Mouse (Mus musculus) mouse embryonic stem cell (cell line): ENCODE results near the gene Ak9.

Experiments
- in situ Hi-C, 2 experiments: fragments of 300-500 bp; cut with MboI; formaldehyde crosslinking; loops; 1 replicate in 1 of 2; 3 replicates in 1 of 2; pipeline ENCODE4 v1.14.3; 2019 to 2020; ENCODE audit warnings: low sequenced_read_pairs in 2 of 2, low pct_unique_long_range_greater_than_20kb in 1 of 2, mixed read lengths in 1 of 2; ENCODE audit not compliant: unreplicated experiment in 1 of 2

The Ak9 gene

DNA sequence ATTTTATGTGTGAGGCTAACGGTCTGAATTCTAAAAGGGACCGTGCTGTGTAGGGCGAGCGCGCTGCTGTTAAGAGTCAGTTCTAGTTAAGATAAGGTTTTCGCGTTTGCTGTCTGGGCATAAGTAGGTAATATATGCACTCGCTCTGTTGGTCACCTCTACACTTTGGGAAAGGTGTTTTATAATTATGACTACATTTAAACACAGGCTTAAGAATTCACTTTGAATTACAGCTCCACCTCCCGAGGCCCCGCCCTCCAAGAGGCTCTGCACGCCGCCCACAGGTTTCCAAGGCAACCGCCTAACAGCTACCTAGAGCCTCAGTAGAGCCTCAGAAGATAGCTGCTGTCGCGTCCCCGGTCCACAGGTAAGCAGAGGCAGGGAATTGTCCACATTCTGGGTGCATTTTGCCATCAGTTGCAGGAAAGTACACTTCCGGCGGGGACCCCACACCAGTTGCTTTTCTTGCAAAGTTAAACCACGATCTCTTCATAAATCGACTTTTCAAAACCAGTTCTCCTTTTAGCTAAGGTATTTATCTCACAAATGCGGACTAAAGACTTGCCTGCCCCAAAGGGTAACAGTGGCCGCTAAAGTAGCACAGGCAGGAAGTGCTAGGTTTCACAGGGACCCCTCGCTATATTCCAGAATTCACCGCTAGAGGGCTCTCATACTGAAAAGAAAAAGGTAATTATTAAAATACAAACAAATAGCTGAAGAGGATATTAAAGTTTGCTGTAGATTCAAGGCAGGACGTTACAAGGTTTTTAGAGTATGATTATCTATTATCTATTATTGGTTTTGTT, at the start of gene Ak9:
Gene Ak9 (plus strand): TSS at position 342 of the 806 bp plus-strand sequence.
- in situ Hi-C loops = loop anchor here in 1 of 2 experiments (10.0 kb wide), 1 partner anchor 201 kb away; no protein-coding TSS in a partner anchor

DNA sequence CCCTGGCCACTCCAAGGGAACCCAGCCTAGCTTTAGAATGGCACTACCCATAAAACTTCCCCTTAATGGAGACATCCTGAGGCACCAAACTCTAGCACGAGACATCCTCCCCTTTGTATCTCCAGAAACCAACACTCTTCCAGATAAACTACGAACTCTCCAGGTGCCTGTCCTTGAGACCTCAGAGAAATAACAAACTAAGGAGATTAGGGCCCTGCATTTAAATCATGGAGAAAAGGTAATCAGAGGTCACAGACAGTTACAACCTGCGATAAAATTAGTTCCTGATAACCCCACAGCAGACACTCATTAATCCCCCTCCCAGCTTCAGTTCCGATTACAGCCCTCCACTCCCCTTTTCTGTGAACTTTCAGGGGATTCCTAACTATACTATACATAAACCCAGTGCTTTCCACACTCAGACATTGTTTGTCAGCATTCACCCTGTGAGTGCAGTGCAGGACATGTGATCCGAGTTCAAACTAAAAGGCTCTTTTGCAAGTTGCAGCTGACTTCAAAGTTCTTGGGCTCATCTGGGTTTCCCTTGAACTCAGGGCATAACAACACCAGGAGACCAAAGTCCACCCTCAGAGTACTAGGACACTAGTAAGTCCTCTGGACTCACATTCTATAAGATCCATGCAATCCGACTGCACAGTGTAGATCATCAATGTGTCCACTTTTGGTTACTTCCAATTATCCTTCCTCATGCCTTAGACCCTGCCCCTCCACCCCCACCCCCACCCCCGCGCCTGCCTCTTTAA, 43.4 kb upstream of the Ak9 start:
- in situ Hi-C loops = no loop called here

DNA sequence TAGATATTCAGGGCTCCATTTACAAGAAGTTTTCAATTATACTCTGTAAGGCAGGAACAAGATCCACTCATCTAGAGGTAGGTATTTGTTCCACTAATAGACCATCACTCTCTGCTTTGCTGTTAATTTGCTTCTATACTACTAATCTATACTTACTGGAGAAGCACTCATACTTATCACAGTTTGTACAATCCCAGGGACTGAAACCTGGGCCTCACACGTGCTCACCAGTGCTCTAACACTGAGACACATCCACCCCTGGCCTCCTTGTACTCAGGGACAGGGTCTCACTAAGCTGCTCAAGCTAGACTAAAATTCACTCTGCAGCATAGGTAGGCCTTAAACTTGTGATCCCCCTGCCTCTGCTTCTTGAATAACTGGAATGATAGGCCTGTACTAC, 42.6 kb upstream of the Ak9 start:
- in situ Hi-C loops = no loop called here

DNA sequence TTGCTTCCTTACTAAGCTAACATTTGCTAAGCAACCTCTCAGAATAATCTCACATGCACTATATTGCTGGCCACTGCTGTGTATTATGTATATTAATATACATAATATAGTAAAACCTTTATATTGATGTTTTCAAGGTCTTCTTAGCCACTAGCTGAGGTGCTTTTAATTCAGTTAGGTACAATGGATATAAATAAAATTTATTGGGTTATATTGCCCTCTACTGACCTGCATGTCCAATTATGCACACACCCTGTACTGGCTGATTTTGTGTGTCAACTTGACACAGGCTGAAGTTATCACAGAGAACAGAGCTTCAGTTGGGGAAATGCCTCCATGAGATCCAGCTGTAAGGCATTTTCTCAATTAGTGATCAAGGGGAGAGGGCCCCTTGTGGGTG, 41.9 kb upstream of the Ak9 start:
- in situ Hi-C loops = no loop called here

DNA sequence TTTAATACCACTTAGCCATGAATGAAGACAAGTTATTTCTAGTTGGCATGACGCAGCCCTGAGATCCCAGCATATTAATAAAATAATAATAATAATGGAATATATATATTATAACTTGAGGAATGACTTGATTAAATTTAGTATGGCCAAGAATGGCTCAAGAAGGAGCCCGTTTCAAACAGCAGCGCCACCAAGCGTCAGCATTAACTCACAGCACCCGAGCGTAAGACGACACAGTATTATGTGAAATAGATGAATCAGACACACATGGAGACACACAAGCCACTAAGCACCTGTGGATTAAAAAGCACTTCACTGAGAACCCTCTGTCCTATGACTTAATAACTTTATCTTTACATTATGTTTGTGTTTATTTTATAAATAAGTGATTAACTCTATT, 31.9 kb upstream of the Ak9 start:
- in situ Hi-C loops = no loop called here

DNA sequence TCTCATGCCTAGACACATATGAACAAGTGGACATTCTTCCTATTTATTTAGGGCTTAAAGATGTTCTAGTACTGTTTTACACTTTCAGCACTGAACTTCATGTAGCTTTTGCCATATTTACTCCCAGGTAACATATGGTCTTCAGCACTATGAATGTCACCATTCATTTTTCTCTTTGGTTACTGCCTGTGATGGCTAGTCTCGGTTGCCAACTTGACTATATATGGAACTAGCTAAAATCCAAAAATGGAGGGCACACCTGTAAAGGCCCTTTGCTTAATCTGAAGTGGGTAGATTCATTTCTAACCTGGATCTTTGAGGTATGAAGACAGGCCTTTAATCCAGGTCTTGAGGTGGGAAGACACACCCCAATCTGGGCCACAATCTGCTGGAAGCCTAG, 28.9 kb upstream of the Ak9 start:
- in situ Hi-C loops = loop anchor here in 1 of 2 experiments (25.0 kb wide), 1 partner anchor 263 kb away; no protein-coding TSS in a partner anchor

DNA sequence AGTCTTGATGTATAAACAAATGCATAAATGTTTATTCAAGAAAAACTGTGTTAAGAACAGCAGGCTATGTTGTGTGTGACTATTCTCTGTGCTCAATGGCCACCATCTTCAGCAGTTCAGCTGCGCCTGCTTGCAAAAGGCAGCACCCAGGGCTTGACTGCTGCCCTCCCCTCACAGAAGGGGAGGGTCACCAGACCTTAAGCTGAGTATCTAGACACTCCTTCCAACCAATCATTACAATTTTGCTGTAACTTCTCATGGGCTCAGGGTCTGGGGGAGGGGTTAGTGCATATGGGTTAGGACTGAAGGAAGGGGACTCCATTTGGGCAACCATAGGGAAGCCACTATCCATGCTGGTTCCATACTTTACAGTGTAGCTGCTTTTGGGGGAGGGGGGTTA, 25.0 kb upstream of the Ak9 start:
- in situ Hi-C loops = loop anchor here in 1 of 2 experiments (25.0 kb wide), 1 partner anchor 267 kb away; no protein-coding TSS in a partner anchor

DNA sequence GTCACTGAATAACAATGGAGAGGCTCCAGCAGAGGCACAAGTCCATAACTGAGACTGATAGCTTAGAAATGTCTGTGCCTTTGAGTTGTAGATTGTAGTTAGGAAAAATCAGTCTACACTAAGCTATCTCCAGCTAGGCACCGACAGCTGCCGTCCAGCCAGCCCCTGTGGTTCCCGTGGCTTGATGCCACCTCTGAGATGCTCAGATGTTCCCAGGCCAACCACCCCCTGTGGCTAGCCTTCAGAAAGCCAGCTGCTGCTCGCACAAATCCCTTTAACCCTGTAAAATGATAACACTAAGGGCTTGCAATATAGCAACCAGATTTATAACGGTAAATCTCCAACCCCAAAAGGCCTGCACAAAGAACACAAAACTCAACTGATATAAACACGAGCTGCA, 23.6 kb upstream of the Ak9 start:
- in situ Hi-C loops = loop anchor here in 1 of 2 experiments (25.0 kb wide), 1 partner anchor 268 kb away; no protein-coding TSS in a partner anchor

DNA sequence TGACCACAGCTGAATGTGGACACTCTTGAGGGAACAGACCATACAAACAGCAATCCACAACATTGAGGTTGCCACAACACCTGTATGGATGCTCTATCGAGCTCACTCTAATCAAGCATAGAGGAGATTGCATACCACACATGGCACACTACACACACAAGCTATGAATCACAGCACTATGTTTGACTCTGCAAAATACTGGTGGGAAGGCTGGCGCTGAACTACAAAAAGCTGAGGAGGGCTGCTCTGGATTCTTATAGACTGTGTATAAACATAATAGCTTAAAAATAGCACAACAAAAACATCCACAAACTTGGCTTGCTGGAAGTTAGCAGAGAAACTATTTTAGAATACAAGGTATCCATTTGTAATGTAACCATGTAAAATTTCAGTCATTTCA, 23.0 kb upstream of the Ak9 start:
- in situ Hi-C loops = loop anchor here in 1 of 2 experiments (25.0 kb wide), 1 partner anchor 268 kb away; no protein-coding TSS in a partner anchor

DNA sequence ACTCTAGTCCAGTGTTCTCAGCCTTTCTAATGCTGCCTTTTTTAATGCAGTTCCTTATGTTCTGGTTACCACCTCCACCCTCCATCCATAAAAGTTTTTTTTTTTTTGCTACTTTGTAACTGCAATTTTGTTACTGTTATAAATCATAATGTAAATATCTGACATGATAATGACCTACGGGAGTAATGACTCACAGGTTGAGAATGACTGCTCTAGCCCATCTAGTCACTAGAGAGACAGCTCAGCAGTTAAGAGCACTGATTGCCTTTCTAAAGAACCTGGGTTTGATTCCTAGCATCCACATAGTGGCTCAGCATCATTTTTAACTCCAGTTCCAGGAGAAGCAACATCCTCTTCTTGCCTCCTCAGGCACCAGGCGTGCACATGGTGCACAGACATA, 21.7 kb upstream of the Ak9 start:
- in situ Hi-C loops = loop anchor here in 1 of 2 experiments (25.0 kb wide), 1 partner anchor 270 kb away; no protein-coding TSS in a partner anchor

DNA sequence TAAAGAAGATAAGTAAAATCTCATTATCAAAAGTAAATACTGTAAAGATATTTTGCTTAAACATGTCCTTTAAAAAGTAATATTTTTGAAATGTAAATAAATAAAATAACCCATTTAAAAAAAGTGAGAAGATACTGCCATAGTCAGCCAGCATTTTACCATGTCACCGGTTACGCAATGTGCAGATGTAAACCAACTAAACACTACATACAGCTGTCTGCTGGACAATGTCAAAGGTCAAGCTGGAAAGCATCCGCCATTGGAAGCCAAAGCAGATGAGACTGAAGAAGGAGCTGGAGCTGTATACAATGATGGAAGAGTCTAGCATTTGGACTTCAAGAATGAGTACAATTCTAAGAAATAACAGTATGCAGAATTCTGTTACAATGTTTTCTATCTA, 16.2 kb upstream of the Ak9 start:
- in situ Hi-C loops = loop anchor here in 1 of 2 experiments (25.0 kb wide), 1 partner anchor 275 kb away; no protein-coding TSS in a partner anchor

DNA sequence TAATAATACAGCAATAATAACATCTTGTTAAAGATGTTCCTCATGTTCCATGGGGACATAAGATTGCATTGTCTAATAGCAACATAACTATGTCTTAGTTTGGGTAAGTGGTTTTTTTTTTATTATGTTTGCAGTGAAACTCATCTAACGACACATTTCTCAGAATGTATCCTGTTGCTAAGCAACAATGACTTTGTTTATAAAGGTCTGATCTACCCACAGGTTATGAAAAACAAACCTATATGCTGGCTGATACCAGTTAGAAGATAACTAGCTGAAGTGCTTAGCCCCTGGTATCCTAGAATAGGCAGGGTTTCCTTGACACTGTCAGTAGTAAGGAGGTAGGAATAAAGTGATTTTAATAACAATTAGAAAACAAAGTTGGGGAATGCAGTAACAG, 15.7 kb upstream of the Ak9 start:
- in situ Hi-C loops = loop anchor here in 1 of 2 experiments (25.0 kb wide), 1 partner anchor 276 kb away; no protein-coding TSS in a partner anchor

DNA sequence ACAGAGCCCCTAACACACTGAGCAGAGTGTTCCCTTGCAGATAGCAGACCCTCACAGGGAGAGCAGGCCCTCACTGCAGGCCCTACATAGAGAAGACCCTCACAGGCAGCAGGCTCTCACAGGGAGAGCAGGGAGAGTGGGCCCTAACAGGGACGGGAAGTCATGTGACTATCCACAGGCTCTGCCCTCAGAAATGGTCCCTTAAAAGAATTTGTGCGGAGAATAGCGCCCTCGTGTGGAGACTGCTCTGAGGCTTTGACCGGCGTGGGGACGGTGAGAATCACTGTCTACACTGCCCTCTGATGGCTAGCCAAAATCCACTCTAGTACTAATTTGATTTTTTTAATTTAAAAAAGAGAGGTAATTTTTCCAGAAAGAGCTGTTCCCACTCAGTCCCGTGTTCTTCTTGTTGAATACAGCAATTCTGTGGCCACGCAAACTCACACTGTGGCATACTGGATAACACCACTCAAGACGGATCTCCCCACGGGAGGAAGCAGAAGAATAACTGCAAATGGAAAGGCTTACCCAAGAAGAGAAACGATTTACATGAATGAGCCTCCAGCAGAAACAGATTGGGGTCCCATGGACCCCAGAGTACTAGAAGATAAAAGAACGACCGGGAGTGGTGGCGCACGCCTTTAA, 14.9 kb upstream of the Ak9 start:
- in situ Hi-C loops = loop anchor here in 1 of 2 experiments (25.0 kb wide), 1 partner anchor 277 kb away; no protein-coding TSS in a partner anchor

DNA sequence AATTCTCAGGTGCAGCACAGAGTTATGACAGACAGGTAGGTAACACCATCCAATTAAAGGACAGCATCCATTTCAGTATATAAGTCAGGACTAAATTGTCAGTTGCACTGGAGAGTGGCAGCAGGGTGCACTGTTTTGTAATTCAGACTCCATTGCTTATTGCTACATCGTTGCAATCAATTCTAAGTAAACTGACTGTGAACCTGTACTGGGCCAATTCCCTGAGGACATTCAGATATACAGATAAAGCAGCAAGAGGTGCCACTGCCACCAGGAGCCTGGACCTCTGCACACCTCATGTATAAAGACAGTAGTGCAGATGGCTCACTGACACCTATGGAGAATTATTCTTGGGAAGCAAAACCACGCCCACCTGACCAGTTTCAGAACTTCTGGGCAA, 12.8 kb upstream of the Ak9 start:
- in situ Hi-C loops = loop anchor here (10.0 to 25.0 kb wide), 2 partner anchors 194 to 279 kb away; no protein-coding TSS in a partner anchor

DNA sequence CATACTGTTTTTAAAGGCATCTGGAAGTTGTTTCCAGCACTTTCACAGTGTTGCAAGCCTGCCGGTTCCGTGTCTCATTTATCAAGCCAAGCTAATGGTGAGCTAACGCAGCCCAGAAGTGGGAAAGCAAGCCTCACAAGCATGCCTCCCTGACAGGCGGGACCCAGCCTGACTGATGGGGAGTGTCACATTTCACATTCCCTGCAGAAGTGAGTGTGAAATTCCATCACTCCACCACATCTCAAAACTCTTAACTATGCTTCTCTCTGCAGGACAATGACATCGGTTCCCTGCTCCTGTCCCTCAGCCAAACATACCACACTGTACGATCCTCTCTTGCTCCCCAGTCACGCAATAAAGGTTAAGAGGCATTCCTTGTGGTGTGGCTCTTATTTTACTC, 10.8 kb upstream of the Ak9 start:
- in situ Hi-C loops = loop anchor here (10.0 to 25.0 kb wide), 2 partner anchors 192 to 281 kb away; no protein-coding TSS in a partner anchor

DNA sequence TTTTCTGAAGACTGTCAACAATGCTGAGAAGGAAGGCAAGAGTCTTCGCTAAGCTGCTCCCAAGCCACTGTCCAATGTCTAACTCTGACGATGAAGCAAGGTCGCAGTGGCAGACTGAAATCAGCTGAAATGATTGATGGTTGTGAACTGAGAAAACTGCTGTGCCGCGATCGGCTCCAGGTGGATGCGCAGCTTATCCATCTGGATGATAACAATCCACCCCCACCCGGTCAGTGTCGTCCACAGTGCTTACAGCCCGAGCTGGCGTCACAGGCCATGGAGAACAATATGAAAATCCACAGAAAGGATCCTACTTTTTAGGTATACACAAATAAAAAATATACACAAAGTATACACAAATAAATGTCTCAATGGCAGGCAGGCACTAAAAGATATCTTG, 9.0 kb upstream of the Ak9 start:
- in situ Hi-C loops = loop anchor here (10.0 to 25.0 kb wide), 2 partner anchors 190 to 282 kb away; no protein-coding TSS in a partner anchor

DNA sequence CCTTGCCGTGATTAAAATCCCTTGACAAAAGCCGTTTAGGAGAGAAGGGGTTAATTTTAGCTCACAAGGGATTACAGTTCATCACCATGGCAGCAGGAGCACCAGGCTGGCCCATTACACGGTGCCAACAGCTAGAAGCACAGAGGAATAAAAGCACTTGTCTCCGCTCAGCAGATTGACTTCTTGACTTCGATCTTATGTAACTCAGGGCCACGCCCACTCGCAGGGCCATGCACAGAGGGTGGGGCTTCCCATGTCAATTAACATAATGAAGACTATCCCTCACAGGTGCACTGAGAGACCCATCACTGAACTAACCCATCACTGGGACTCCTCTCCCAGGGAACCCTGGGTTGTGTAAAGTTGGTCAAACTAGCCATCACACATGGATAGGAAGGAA, 8.6 kb upstream of the Ak9 start:
- in situ Hi-C loops = loop anchor here (10.0 to 25.0 kb wide), 2 partner anchors 190 to 283 kb away; no protein-coding TSS in a partner anchor

DNA sequence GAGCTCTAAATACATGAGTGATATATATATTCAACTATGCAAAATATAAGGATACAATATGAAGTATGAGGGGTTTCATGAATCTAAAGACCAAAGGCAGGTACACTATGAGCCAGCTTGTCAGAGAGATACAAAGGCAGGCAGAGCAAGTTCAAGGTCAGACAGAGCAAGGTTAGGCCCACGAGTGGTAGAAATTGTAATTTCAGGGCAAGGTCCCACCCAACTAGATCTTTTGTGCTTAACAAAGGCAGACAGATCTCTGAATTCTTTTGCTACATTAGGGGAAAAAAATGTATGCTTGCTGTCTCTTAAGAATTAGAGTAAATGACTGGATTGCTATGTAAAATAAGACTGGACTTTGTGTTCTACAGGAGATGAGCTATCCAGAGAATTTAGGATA, 3.6 kb upstream of the Ak9 start:
- in situ Hi-C loops = loop anchor here in 1 of 2 experiments (10.0 kb wide), 1 partner anchor 205 kb away; no protein-coding TSS in a partner anchor
